Mouse (Mus musculus): ENCODE data around the gene Galns.
"Not testable (repeated sequence)": the region's sequence is repeated elsewhere in the genome, so short reads cannot be mapped to it uniquely, and the experiment has no call there.

DNA sequence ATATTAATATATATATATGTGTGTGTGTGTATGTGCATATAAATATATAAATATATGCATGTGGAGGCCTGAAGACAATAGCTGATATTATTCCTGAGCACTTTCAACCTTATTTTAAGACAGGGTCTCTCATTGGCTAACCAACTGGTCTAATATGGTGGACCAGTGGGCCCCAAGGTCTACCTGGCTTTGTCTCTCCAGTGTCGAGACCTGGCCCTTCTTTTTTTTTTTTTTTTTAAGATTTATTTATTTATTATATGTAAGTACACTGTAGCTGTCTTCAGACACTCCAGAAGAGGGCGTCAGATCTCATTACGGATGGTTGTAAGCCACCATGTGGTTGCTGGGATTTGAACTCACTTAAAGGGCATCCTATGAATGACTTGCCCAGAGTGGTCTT is 20.9 kb upstream of the Galns start:
- TF ChIP-seq POLR2A (IDR thresholded peaks at IDR 0.05; ENCODE audit: borderline replicate concordance, extremely low read depth, insufficient read depth, insufficient read length, poor library complexity, severe bottlenecking); CTCF (IDR thresholded peaks at IDR 0.05; ENCODE audit: borderline replicate concordance, extremely low read depth, insufficient read depth, insufficient read length): not testable (repeated sequence)
